Mouse (Mus musculus) MEL (cell line): ENCODE measurements around the gene Spata21.

ENCODE experiments used
- KAT2A ChIP-seq: conservative IDR thresholded peaks from 2 replicates; pipeline ENCODE4 v1.6.1; 2012; ENCODE audit warnings: low read depth, low read length, improper control_type of control experiment, inconsistent platforms
- POLR2A ChIP-seq, 2 experiments: IDR thresholded peaks; 2 replicates each; pipeline ENCODE4 v1.6.1; 2011 to 2012; ENCODE audit warnings: low read length in 2 of 2, mild to moderate bottlenecking in 2 of 2, control low read depth in 1 of 2, improper control_type of control experiment in 1 of 2, low read depth in 1 of 2, moderate library complexity in 1 of 2; ENCODE audit not compliant: control insufficient read depth in 1 of 2, insufficient read depth in 1 of 2, poor library complexity in 1 of 2
- ZMIZ1 ChIP-seq: IDR thresholded peaks from 2 replicates; pipeline ENCODE4 v1.6.1; 2012; ENCODE audit warnings: low read depth, mild to moderate bottlenecking, inconsistent platforms, low read length, improper control_type of control experiment, moderate library complexity

GRCm38 (mm10) chr4:141131531-141132061 lies 43.5 kb downstream of the Spata21 start:
- TF ChIP-seq ZMIZ1 (no peak), POLR2A (IDR thresholded peaks at IDR 0.05; ENCODE audit: control insufficient read depth in 1 of 2, insufficient read depth in 1 of 2, low read depth in 1 of 2, low read length in 2 of 2, poor library complexity in 1 of 2) (no peak), KAT2A (no peak)
